Mouse (Mus musculus) testis, adult 2 months (tissue): ENCODE measurements around the gene Nyap2.

Experiments used
- CTCF ChIP-seq: fragments of 200-500 bp; IDR thresholded peaks from 2 replicates; pipeline ENCODE4 v1.5.1; 2012; ENCODE audit warnings: low read depth, mild to moderate bottlenecking, inconsistent platforms, low read length, moderate library complexity; ENCODE audit not compliant: control insufficient read depth, insufficient read depth, insufficient replicate concordance
- POLR2A ChIP-seq: fragments of 200-500 bp; IDR thresholded peaks from 2 replicates; pipeline ENCODE4 v1.6.1; 2012; ENCODE audit warnings: low read depth, mild to moderate bottlenecking, inconsistent platforms, low read length, moderate library complexity; ENCODE audit not compliant: control insufficient read depth

DNA sequence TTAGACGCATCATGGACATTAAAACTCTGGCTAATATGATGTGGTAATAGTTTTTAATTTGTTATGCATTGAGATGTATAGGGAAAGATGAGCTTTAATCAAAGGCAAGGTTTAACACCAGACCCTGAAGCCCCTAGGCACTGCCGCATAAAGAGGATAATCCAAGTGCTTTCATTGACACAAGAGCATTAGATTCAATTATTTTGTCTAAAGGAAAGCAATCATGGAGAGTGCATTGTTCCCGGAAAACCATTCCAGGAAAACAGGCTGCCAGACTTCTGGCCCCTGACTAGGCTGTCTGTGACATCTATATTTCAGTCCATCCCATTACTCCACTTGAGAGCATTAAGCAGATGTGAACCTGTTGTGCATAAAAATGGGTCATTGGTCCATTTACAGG lies 92.5 kb downstream of the Nyap2 start:
- no peak for TF ChIP-seq CTCF
- TF ChIP-seq POLR2A = no peak
